Mouse (Mus musculus) liver, embryonic 13.5 days (tissue): Measurements from ENCODE around the gene Parva. TPM values are rescaled to one million over a fixed set of nuclear protein-coding genes. Genes with fewer than 3 reads are reported as not detected.

Experiments
- ATAC-seq: fragments of 200-750 bp; cut with Nextera tagmentation; 2 replicates; pipeline ENCODE4 v1.8.0; 2017; ENCODE audit warnings: low read depth, mild to moderate bottlenecking, moderate number of reproducible peaks, moderate library complexity
- DNase-seq: peaks from one replicate; pipeline ENCODE4 v3.0.0; 2022
- H3K27ac ChIP-seq: fragments of 300-500 bp; sonication (generic); 2 replicates; pipeline ENCODE4 v1.5.1; 2015; ENCODE audit warnings: moderate library complexity, mild to moderate bottlenecking, inconsistent platforms
- H3K27me3 ChIP-seq: fragments of 300-500 bp; sonication (generic); 2 replicates; pipeline ENCODE4 v1.6.1; 2015; ENCODE audit warnings: mild to moderate bottlenecking, inconsistent platforms
- H3K36me3 ChIP-seq: fragments of 300-500 bp; sonication (generic); 2 replicates; pipeline ENCODE4 v1.6.1; 2015; ENCODE audit warnings: mild to moderate bottlenecking, inconsistent platforms
- H3K4me1 ChIP-seq: fragments of 300-500 bp; sonication (generic); replicated peaks from 2 replicates; pipeline ENCODE4 v1.6.1; 2015; ENCODE audit warnings: inconsistent platforms
- H3K4me2 ChIP-seq: fragments of 300-500 bp; sonication (generic); 2 replicates; pipeline ENCODE4 v1.6.1; 2015; ENCODE audit warnings: inconsistent platforms, mild to moderate bottlenecking, moderate library complexity
- H3K4me3 ChIP-seq: fragments of 300-500 bp; sonication (generic); replicated peaks from 2 replicates; pipeline ENCODE4 v1.5.1; 2015; ENCODE audit warnings: mild to moderate bottlenecking, inconsistent platforms
- H3K9ac ChIP-seq: fragments of 300-500 bp; sonication (generic); 2 replicates; pipeline ENCODE4 v1.6.1; 2015; ENCODE audit warnings: mild to moderate bottlenecking, inconsistent platforms
- H3K9me3 ChIP-seq: fragments of 300-500 bp; sonication (generic); replicated peaks from 2 replicates; pipeline ENCODE4 v1.6.1; 2016; ENCODE audit warnings: inconsistent platforms
- WGBS: fragments of 180-500 bp; shearing (Covaris S2); methylation state at CpG from one replicate; pipeline ENCODE4 v1.1.7; 2015; ENCODE audit not compliant: insufficient replicate concordance; 5-methylcytosine and 5-hydroxymethylcytosine counted together
- polyA plus RNA-seq: library from polyadenylated mRNA; unstranded; fragments of >200 nt; fragmentation: Nextera tagmentation; extraction: Ambion mirVana; gene quantifications from 2 replicates; pipeline ENCODE4 v1.2.1, GENCODE M21; 2015

The Parva gene
- polyA plus RNA-seq, 1 experiment from 2014 or later = 8.1 TPM

DNA sequence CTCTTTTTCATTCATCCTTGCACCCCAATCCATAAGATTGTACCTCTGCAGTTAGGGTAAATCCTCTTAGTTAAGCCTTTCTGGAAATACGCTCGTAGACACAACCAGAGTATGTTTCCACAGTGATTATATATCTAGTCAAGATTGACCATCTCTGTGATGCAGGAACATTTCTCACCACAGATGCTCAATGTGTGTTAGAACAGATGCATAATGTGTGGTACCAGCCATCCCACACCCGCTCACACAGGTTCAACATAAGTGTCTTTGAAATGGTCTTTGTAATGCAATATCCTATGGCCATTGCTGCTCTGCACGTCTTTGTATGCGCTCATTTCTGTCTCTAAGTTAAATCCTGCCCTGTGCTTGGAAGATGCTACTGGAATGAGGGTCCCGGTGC, 98.2 kb downstream of the Parva start:
- WGBS = 76% methylated on average over 6 of the region's 6 CpGs
- ATAC-seq = no peak
- DNase-seq = no peak
- no peaks in the 10 kb centered on the region for H3K27me3 ChIP-seq
- H3K9ac ChIP-seq = no peak overlapping the region
- H3K4me2 ChIP-seq = no peak overlapping the region
- no peaks in the 10 kb centered on the region for H3K36me3 ChIP-seq
- H3K9me3 ChIP-seq = no peaks in the 10 kb centered on the region
- H3K27ac ChIP-seq = no peak overlapping the region
- 0 out of 2 replicates have a peak, but pooled peaks cover 3% of the 10 kb centered on the region for H3K4me1 ChIP-seq
- H3K4me3 ChIP-seq = no peak overlapping the region

DNA sequence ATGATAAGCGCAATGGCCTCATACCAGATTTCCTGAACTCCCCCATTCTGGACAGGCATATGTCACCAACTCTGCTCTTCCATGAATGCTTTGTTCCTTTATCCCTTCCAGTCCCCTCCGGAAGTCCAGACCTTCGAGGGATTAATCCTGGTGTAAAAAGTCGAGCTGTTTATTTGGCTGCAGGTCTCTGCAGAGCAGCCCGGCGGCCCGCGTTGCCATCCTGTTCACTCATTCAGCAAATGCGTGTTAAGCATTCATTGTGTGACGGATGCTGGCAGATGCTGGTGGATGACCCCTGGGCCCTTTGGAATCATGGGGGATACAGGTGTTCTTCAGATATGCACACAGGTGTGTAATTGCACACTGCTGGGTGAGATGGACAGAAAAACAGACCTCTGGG, 98.9 kb downstream of the Parva start:
- Histone ChIP-seq H3K9ac (no peak overlapping the region), H3K4me1 (0 out of 2 replicates have a peak, but pooled peaks cover 3% of the 10 kb centered on the region), H3K27me3 (no peaks in the 10 kb centered on the region), H3K9me3 (no peaks in the 10 kb centered on the region), H3K27ac (no peak overlapping the region), H3K4me3 (no peak overlapping the region), H3K36me3 (no peaks in the 10 kb centered on the region), H3K4me2 (no peak overlapping the region)
- ATAC-seq (no peak), DNase-seq (no peak)
- 74% methylated on average over 10 of the region's 10 CpGs for WGBS

GRCm38 (mm10) chr7:112527230-112527629, 99.9 kb downstream of the Parva start:
- 0 out of 2 replicates have a peak, but pooled peaks cover 3% of the 10 kb centered on the region for H3K4me1 ChIP-seq
- H3K36me3 ChIP-seq = no peaks in the 10 kb centered on the region
- H3K4me2 ChIP-seq = no peak overlapping the region
- no peak overlapping the region for H3K9ac ChIP-seq
- WGBS = 59% methylated on average over 4 of the region's 4 CpGs
- no peaks in the 10 kb centered on the region for H3K27me3 ChIP-seq
- ATAC-seq (no peak), DNase-seq (no peak)
- H3K4me3 ChIP-seq = no peak overlapping the region
- H3K27ac ChIP-seq = no peak overlapping the region
- H3K9me3 ChIP-seq = no peaks in the 10 kb centered on the region

DNA sequence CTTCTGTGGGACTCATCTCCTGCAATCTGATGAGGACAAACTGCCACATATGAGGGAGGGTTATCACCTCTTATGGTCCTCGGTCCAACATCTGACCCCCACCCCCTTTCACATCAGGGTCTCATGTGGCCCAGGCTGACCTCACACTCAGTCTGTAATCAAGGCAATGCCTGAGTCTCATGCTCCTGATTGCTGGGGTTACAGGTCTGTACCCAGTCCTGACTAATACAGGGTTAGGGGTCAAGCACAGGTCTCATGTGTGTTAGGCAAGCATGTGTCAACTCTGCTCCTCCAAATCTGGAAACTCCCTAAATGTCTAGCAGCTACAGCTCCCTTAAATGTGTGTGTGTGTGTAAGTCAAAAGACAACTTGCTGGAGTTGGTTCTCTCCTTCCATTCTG, 100.8 kb downstream of the Parva start:
- 68% methylated on average over 1 of the region's 1 CpGs for WGBS
- Histone ChIP-seq H3K4me3 (no peak overlapping the region), H3K9me3 (no peaks in the 10 kb centered on the region), H3K4me1 (0 out of 2 replicates have a peak, but pooled peaks cover 3% of the 10 kb centered on the region), H3K27ac (no peak overlapping the region), H3K36me3 (no peaks in the 10 kb centered on the region), H3K27me3 (no peaks in the 10 kb centered on the region), H3K9ac (no peak overlapping the region), H3K4me2 (no peak overlapping the region)
- no peak for ATAC-seq
- no peak for DNase-seq

- H3K9me3 ChIP-seq = no peaks in the 10 kb centered on the region
- H3K9ac ChIP-seq = no peak overlapping the region
- no peak overlapping the region for H3K4me3 ChIP-seq
- WGBS = 57% methylated on average over 6 of the region's 6 CpGs
- H3K4me1 ChIP-seq = 0 out of 2 replicates have a peak, but pooled peaks cover 3% of the 10 kb centered on the region
- H3K27me3 ChIP-seq = no peaks in the 10 kb centered on the region
- H3K36me3 ChIP-seq = no peaks in the 10 kb centered on the region
- H3K27ac ChIP-seq = no peak overlapping the region
- ATAC-seq (no peak), DNase-seq (no peak)
- H3K4me2 ChIP-seq = no peak overlapping the region
Observed at GRCm38 (mm10) chr7:112528582-112529360, 101.5 kb downstream of the Parva start.

DNA sequence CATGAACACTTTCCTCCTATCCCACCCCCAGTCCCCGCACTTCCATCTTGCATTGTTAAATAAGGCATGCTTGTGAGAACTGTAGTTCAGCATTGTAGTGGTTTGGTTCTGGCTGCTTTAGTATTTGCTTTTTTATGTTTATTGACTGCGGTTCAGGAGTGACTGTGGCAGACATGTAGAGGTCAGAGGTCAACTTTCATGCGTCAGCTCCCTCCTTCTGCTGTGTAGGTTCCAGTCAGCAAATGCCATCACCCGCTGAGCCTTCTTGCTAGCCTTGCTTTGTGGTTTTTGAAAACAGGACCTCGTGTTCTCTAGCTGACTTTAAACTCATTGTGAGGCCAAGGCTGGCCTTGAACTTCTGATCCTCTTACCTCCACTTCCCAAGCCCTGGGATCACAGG, 103.6 kb downstream of the Parva start:
- no peaks in the 10 kb centered on the region for H3K9me3 ChIP-seq
- DNase-seq (no peak), ATAC-seq (no peak)
- H3K4me3 ChIP-seq = no peak overlapping the region
- no peaks in the 10 kb centered on the region for H3K36me3 ChIP-seq
- H3K9ac ChIP-seq = no peak overlapping the region
- no peak overlapping the region for H3K4me2 ChIP-seq
- H3K27ac ChIP-seq = no peak overlapping the region
- H3K4me1 ChIP-seq = 0 out of 2 replicates have a peak, but pooled peaks cover 3% of the 10 kb centered on the region
- H3K27me3 ChIP-seq = no peaks in the 10 kb centered on the region
- WGBS = 50% methylated on average over 5 of the region's 5 CpGs

DNA sequence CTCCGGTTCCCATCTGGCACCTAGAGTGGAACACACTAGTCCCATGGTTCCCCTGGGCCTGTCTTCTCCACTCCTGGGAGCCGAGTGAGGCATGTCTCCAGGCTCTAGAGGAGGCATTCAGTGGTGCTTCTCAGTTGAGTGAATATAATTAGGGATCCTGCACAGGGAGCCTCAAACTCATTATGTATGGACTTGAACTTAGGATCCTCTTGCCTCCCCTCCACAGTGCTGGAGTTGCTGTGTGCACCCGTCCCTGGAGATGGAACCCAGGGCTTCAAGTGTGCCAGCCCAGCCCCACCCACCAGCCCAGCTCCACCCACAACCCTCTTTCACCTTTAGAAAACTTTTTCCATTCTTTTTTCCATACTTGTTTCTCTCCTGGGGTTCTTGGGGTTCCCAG, 106.8 kb downstream of the Parva start:
- no peak for DNase-seq

GRCm38 (mm10) chr7:112535408-112535921, 108.2 kb downstream of the Parva start:
- Histone ChIP-seq H3K9me3 (no peaks in the 10 kb centered on the region), H3K4me3 (no peak overlapping the region), H3K27ac (no peak overlapping the region), H3K4me1 (no peaks in the 10 kb centered on the region), H3K27me3 (no peaks in the 10 kb centered on the region), H3K9ac (no peak overlapping the region), H3K36me3 (no peaks in the 10 kb centered on the region), H3K4me2 (no peak overlapping the region)
- ATAC-seq = no peak
- WGBS = 35% methylated on average over 16 of the region's 16 CpGs
- DNase-seq = no peak

More for the DNA sequence above, 106.8 kb downstream of the Parva start:
- WGBS = 71% methylated on average over 3 of the region's 3 CpGs
- H3K4me3 ChIP-seq = no peak overlapping the region
- H3K27ac ChIP-seq = no peak overlapping the region
- H3K36me3 ChIP-seq = no peaks in the 10 kb centered on the region
- H3K4me2 ChIP-seq = no peak overlapping the region
- H3K9ac ChIP-seq = no peak overlapping the region
- H3K27me3 ChIP-seq = no peaks in the 10 kb centered on the region
- H3K9me3 ChIP-seq = no peaks in the 10 kb centered on the region
- no peak for ATAC-seq
- H3K4me1 ChIP-seq = no peaks in the 10 kb centered on the region

DNA sequence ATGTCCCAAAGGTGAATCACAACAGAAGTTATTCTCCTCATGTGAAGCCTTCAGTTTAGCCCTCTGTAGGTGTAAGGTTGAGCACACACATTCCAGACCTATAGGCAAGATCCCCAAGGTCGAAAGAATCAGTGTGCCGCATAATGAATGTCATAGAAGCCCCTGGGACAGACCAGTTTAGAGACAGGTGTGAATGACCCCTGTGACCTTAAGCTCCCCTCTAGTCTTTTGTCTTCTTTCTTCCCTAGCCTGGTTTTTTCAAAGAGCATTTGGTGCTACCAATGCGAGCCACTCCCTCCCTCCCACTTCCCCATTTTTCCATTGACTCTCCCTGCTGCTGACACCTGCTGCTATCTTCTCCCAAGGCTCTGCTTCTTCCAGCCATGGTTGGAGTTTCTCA, 121.8 kb downstream of the Parva start:
- Histone ChIP-seq H3K27me3 (no peaks in the 10 kb centered on the region), H3K4me1 (no peaks in the 10 kb centered on the region), H3K27ac (no peak overlapping the region), H3K4me3 (no peak overlapping the region), H3K36me3 (no peaks in the 10 kb centered on the region), H3K9ac (no peak overlapping the region), H3K4me2 (no peak overlapping the region), H3K9me3 (no peaks in the 10 kb centered on the region)
- ATAC-seq (no peak), DNase-seq (no peak)
- 73% methylated on average over 3 of the region's 3 CpGs for WGBS

- no peak overlapping the region for H3K27ac ChIP-seq
- no peaks in the 10 kb centered on the region for H3K4me1 ChIP-seq
- DNase-seq = no peak
- H3K36me3 ChIP-seq = no peaks in the 10 kb centered on the region
- ATAC-seq = no peak
- H3K27me3 ChIP-seq = no peaks in the 10 kb centered on the region
- no peak overlapping the region for H3K4me3 ChIP-seq
- no peaks in the 10 kb centered on the region for H3K9me3 ChIP-seq
- no peak overlapping the region for H3K4me2 ChIP-seq
- 63% methylated on average over 3 of the region's 3 CpGs for WGBS
- no peak overlapping the region for H3K9ac ChIP-seq
Observed at GRCm38 (mm10) chr7:112561504-112561903, 134.2 kb downstream of the Parva start.

- ATAC-seq (no peak), DNase-seq (no peak)
- Histone ChIP-seq H3K4me2 (no peak overlapping the region), H3K27me3 (no peaks in the 10 kb centered on the region), H3K9ac (no peak overlapping the region), H3K27ac (no peak overlapping the region), H3K4me1 (no peaks in the 10 kb centered on the region), H3K9me3 (no peaks in the 10 kb centered on the region), H3K4me3 (no peak overlapping the region), H3K36me3 (no peaks in the 10 kb centered on the region)
- 72% methylated on average over 4 of the region's 4 CpGs for WGBS
Observed at GRCm38 (mm10) chr7:112567004-112567403, 139.7 kb downstream of the Parva start.

GRCm38 (mm10) chr7:112568961-112569360, 141.7 kb downstream of the Parva start:
- H3K9ac ChIP-seq = no peak overlapping the region
- no peaks in the 10 kb centered on the region for H3K27me3 ChIP-seq
- no peak overlapping the region for H3K27ac ChIP-seq
- no peaks in the 10 kb centered on the region for H3K9me3 ChIP-seq
- ATAC-seq (no peak), DNase-seq (no peak)
- H3K36me3 ChIP-seq = no peaks in the 10 kb centered on the region
- 46% methylated on average over 5 of the region's 5 CpGs for WGBS
- no peak overlapping the region for H3K4me3 ChIP-seq
- H3K4me1 ChIP-seq = no peaks in the 10 kb centered on the region
- H3K4me2 ChIP-seq = no peak overlapping the region
